Mouse (Mus musculus) cerebellum, postnatal 25 days (tissue): Measurements from ENCODE around the gene Sds.
"Not testable (repeated sequence)": the region's sequence is repeated elsewhere in the genome, so short reads cannot be mapped to it uniquely, and the experiment has no call there.

Experiments used
- DNase-seq, 2 experiments: peaks; one replicate each; pipeline ENCODE4 v3.0.0; 2021; ENCODE audit warnings: mixed read lengths in 2 of 2

Sds gene

GRCm38 (mm10) chr5:120492437-120492836 is 16.1 kb downstream of the Sds start:
- peak; percentile 38 to 57 for DNase-seq

GRCm38 (mm10) chr5:120493440-120493839 is 17.1 kb downstream of the Sds start:
- no peak for DNase-seq

- DNase-seq = no peak
Observed at GRCm38 (mm10) chr5:120493873-120494395, 17.6 kb downstream of the Sds start.

- DNase-seq = peak; percentile 42 to 57
Observed at GRCm38 (mm10) chr5:120495064-120495702, 18.9 kb downstream of the Sds start.

DNA sequence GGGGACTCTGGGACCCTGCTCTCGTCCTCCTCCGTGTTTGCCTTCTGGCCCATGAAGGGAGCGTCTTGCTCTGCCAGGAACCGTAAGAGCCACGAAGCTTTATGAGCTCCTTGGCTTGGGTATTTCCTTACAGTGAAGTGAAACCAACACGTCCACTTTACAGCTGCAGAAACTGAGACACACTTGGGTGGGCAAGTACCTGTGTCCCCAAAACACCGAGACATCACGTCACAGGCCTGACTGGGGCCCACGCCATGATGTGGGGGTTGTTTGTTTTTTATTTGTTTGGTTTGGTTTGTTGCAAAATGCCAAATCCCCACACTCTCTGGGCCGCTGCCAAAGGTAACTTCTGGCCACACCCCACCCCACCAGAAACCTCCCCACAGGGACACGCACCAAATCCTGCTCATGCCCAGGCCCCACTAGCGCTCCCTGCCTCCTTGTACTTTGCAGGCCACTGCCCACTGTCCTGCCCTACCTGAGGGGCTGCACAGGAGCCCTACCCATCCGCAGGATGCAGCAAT is 19.4 kb downstream of the Sds start:
- no peak for DNase-seq

GRCm38 (mm10) chr5:120497071-120497470 is 20.7 kb downstream of the Sds start:
- no peak for DNase-seq

GRCm38 (mm10) chr5:120499202-120499601 is 22.9 kb downstream of the Sds start:
- no peak for DNase-seq

DNA sequence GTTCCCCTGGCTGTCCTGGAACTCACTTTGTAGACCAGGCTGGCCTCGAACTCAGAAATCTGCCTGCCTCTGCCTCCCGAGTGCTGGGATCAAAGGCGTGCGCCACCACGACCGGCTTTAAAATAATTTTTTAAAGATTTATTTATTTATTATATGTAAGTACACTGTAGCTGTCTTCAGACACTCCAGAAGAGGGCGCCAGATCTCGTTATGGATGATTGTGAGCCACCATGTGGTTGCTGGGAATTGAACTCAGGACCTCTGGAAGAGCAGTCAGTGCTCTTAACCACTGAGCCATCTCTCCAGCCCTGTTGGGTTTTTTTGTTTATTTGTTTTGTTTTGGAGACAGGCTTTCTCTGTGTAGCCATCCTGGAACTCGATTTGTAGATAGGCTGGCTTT is 24.3 kb downstream of the Sds start:
- DNase-seq = not testable (repeated sequence)

DNA sequence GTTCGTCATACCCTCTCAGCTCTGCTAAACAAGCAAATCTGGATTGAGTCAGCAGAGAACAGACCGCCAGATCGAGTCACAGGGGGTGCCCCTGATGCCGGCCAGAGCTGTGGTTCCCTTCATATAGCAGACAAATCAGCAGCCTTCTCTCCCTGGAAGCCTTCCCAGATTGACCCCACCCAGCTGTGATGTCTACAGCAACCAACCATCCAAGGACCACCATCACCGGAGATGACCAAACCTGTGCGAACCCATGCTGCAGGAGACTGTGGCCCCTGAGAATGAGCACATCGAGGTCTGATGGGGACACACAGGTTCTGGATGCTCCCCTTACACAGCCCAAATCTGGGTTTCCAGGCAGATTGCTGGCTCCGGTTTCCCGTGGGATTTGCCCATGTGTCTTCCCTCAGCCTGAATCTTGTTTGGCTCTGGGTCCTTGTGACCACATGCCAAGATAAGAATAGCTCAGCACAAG is 25.9 kb downstream of the Sds start:
- peak in 1 of 2 experiments; percentile 36 for DNase-seq

DNA sequence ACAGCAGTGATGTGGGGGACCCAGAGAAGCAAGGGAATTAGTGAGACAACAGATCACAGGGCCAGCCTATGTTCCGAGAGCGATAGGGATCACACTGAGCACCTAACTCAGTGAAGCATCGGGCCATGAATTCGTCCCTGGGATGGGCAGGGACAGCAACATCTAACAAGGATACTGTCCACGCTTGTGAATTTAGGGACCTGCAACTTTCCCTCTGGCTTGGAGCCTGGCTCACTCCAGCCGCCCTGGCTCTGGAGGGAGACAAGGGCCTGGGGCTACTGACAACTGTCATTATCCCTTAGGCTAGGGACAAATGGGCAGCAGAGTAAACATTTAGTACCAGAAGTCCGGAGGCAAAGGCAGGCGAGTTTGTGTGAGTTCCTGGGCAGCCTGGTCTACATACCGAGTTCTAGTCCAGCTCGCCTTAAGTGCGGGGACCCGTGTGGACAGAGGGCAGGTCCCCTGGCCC is 26.4 kb downstream of the Sds start:
- no peak for DNase-seq

DNA sequence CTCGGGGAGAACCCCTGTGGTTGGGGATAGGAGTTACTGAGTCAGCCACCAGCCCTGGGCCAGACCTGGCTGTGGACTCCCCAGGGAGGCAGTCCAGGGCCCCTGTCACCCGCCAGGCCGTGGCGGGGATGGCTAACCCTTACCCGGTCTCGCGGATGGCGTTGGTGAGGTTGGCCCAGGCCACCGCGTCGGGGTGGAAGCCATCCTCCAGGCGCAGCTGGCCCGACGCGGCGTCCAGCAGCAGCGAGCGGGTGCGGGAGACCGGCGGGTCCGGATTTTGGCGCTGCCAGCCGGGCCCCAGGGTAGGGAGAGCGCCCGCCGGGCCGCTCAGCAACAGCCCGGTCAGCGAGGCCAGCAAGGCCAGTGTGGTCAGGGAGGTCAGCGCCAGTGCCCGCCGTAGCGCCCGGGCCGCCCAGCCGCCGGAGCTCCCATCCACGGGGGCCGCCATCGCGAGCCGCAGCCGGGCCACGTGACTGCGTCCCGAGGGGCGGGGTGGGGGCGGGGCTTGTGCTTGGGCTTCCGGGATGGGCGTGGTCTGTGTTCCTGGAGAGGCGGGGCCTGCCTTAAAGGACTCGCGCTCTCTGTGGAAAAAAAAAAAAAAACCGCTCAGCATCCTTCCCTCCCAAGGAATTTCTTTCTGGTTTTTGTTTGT is 26.9 kb downstream of the Sds start, which contains the start of gene Plbd2:
Gene Plbd2 (minus strand): TSS at position 482 of the 652 bp plus-strand sequence.
- peak; percentile 87 to 96 for DNase-seq

- DNase-seq = peak; percentile 87 to 89
Observed at GRCm38 (mm10) chr5:120505368-120505767, 29.0 kb downstream of the Sds start.

DNA sequence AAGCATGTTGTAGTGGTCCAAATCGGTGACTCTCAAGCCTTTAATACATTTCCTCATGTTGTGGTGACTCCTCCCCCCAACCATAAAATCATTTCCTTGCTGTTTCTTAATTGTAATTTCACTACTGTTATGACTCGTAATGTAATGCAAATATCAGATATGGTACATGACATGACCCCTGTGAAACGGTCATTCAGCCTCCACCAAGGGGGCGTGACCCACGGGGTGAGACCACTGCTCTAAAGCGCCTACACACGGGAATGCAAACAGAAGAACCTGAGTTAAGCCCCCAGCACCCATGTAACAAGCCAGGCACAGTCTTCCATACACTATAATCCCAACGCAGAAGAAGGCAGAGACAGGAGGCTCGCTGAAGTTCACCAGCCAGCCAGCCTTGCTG is 29.5 kb downstream of the Sds start:
- DNase-seq = no peak

DNA sequence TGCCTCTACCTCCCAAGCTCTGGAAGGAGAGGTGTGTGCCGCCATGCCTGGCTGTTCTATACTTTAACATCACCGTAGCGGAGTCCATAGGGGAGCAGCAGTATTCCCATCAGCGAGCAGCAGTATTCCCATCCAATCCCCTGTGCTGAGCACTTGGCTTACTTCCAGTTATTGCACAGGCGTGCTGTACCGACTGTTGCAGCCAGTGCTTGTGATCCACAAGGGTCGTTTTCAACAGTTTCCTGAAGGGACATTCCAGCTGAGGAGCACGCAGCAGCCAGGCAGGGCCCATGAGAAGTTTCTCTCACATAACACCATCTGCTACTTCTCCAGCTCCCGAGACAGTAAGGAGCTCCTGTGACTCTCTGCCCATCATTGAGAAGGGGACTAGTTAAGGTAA is 30.2 kb downstream of the Sds start:
- no peak for DNase-seq

DNA sequence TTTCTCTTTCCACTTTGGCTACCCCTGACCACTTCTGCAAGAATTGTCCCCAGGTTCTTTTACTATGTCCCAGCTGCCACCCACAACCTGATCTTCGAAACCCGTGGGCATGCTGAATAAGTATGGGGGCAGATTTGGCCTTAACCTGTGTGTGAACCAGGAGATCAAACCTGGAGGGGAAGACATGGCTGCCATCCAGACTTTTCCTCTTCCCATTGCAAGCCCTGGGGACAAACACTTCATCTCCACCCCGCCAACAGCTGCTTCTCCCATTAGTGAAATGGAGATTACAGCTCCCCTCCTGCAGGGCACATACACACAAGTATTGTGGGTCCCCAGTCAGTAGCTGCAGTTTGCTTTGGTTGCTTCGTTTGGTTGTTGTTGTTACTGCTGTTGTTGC is 31.0 kb downstream of the Sds start:
- no peak for DNase-seq

GRCm38 (mm10) chr5:120510982-120511642 is 34.8 kb downstream of the Sds start, which contains the start of gene Slc8b1:
Slc8b1 (plus strand) TSS chr5:120511168.
- peak; percentile 88 to 94 for DNase-seq

DNA sequence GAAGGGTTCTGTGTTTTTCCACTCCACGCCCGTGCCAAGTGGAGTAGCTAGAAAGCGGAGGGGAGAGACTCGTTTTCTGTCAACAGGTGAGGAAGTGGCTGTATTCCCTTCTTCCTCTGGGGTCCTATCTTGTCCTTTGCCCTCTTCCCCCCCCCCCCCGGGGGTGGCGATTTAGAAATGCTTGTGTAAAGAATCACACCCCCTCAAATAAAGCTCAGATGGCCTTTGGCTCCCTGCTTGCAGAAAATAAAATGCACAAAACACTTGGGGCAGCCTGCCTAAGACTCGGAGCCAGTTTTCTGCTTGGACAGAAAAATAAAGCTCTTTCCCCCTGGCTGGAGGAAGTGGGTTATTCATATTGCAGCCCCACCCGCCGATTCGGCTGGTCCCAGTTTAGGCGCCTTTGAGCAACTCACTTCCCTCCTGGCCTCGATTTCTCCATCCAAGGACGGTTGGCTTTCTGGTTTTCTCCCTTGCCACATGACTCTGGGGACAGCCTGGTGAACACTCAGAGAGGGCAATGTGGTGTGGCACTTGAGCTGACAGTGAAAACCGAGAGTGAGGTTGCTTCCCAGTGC is 35.4 kb downstream of the Sds start:
- no peak for DNase-seq

DNA sequence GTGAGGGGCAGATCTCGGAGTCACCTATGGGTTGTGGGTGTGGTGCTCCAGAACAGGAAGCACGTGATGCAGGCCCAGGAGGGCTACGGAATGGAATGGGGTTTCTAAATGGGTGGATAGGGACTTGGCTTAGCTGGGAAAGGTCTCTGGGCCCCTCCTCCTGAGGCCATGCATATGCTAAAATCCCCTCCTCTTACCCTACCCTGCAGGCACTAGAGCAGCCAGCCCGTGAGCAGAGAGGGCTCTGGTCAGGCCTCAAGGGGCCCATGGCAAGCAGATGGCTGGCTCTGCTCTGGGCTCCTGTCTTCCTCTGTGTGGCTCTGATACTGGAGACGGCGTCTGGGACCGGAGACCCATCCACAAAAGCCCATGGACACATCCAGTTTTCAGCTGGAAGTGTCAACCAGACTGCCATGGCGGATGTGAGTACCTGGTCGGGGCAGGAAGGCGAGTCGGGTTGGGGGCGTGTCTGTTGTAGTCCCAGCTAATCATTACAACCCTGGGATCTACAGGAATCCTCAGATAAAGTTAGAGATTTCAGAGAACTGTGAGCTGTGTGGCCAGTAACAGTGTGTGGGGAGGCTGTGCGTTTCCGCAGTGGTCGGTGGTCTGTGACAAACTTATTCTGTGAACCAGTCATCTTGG is 36.7 kb downstream of the Sds start:
- no peak for DNase-seq

- no peak for DNase-seq
Observed at GRCm38 (mm10) chr5:120514031-120514677, 37.8 kb downstream of the Sds start.

- peak in 1 of 2 experiments; percentile 32 for DNase-seq
Observed at GRCm38 (mm10) chr5:120514754-120515153, 38.4 kb downstream of the Sds start.

GRCm38 (mm10) chr5:120515451-120515850 is 39.1 kb downstream of the Sds start:
- no peak for DNase-seq
